Mouse (Mus musculus): ENCODE results near the gene Tmem123. TPM values are rescaled to one million over a fixed set of nuclear protein-coding genes. Genes with fewer than 3 reads are reported as not detected.

The Tmem123 gene
- polyA plus RNA-seq, 1 experiment from 2014 or later = 85.1 TPM

DNA sequence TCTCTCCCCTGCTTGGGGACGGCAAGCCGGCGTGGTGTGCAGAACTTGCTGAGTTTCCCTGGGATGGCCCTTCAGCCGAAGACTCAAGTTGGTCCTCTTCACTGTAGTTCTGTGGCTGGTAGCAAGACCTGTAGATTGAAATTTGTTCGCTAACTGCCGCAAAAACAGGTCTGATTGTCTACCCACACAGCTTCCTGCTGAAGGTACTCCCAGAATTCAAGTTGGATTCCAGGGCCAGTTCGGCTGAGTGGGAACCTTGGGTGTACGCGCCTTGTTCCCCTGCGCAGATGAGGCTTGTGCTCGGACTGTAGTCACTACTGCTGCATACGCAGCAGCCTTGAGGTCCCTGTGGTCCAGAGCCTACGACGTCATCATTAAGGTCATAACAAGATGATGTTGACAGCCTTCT is 626 bp downstream of the Tmem123 start:
- peak overlapping the region; percentile 70 for H3K27ac ChIP-seq
- WGBS = under 1% methylated on average over 14 of the region's 14 CpGs
- peaks cover 19% of the 10 kb centered on the region for H3K27me3 ChIP-seq
- H3K4me1 ChIP-seq = peaks cover 35% of the 10 kb centered on the region
- H3K9me3 ChIP-seq = no peaks in the 10 kb centered on the region
- peaks cover 5% of the 10 kb centered on the region for H3K36me3 ChIP-seq (replicated peaks)
- peak; percentile 25 for ATAC-seq (ENCODE audit: low FRiP score)
- H3K4me3 ChIP-seq (replicated peaks) = peak overlapping the region; percentile 78
- H3K9ac ChIP-seq = peak overlapping the region; percentile 80
- H3K4me2 ChIP-seq = peak overlapping the region; percentile 63

DNA sequence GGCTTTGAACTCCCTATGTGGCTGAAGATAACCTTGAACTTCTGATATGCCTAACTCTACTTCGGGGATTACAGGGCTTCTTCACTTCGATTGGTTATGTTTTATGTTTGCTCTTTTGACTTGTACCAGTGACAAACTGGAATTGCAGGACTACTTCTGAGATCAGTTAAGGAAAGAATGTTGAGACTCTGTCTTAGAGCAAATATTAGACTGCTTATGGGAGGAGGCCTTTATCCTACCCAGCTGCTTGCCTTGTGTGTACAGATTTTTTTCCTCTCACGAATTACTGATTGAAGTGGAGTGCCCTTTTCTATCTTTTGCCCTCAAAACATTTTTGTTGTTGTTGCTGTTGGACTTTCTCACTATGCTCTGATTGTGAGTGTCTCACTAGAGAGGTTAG is 1.4 kb downstream of the Tmem123 start:
- Histone ChIP-seq H3K4me1 (peaks cover 35% of the 10 kb centered on the region), H3K36me3 (replicated peaks) (peaks cover 9% of the 10 kb centered on the region), H3K9me3 (no peaks in the 10 kb centered on the region), H3K27ac (no peak overlapping the region), H3K9ac (no peak overlapping the region), H3K27me3 (peaks cover 19% of the 10 kb centered on the region), H3K4me3 (replicated peaks) (peak overlapping the region; percentile 78), H3K4me2 (peak overlapping the region; percentile 63)
- no peak for ATAC-seq (ENCODE audit: low FRiP score)
- 61% methylated on average over 3 of the region's 3 CpGs for WGBS

GRCm38 (mm10) chr9:7766582-7766981 is 2.7 kb downstream of the Tmem123 start:
- no peak for ATAC-seq (ENCODE audit: low FRiP score)
- no peak overlapping the region for H3K4me3 ChIP-seq (replicated peaks)
- H3K9ac ChIP-seq = no peak overlapping the region
- peaks cover 9% of the 10 kb centered on the region for H3K36me3 ChIP-seq (replicated peaks)
- no peak overlapping the region for H3K27ac ChIP-seq
- H3K27me3 ChIP-seq = peaks cover 17% of the 10 kb centered on the region
- H3K4me1 ChIP-seq = peaks cover 35% of the 10 kb centered on the region
- H3K4me2 ChIP-seq = no peak overlapping the region
- no peaks in the 10 kb centered on the region for H3K9me3 ChIP-seq
- WGBS = 79% methylated on average over 3 of the region's 3 CpGs

DNA sequence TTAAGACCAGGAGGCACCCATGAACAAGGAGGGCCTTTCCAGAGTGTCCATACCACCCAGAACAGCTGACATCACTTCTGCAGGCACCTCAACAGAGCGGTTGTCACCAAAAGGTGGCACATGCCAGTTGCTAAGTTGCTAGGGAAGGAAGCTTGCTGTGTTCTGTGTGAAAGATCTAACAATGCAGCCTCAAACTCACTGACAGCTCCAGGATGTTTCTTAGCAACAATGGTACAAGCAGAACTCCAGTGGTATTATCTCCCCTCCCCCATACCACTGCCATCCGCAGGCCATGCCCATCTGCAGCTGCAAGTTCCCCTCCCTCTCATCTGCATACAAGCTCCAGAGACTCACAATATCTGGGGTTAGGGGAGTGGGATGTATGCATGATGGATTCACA is 3.7 kb downstream of the Tmem123 start:
- Histone ChIP-seq H3K9ac (no peak overlapping the region), H3K27me3 (peaks cover 8% of the 10 kb centered on the region), H3K9me3 (no peaks in the 10 kb centered on the region), H3K4me1 (peaks cover 40% of the 10 kb centered on the region), H3K4me2 (no peak overlapping the region), H3K36me3 (replicated peaks) (peaks cover 9% of the 10 kb centered on the region), H3K4me3 (replicated peaks) (no peak overlapping the region), H3K27ac (peak overlapping the region; percentile 61)
- WGBS = 28% methylated on average over 2 of the region's 2 CpGs
- no peak for ATAC-seq (ENCODE audit: low FRiP score)

- ATAC-seq (ENCODE audit: low FRiP score) = no peak
- H3K4me2 ChIP-seq = no peak overlapping the region
- H3K27ac ChIP-seq = no peak overlapping the region
- no peak overlapping the region for H3K4me3 ChIP-seq (replicated peaks)
- no peak overlapping the region for H3K9ac ChIP-seq
- H3K36me3 ChIP-seq (replicated peaks) = peaks cover 22% of the 10 kb centered on the region
- H3K9me3 ChIP-seq = no peaks in the 10 kb centered on the region
- 71% methylated on average over 4 of the region's 4 CpGs for WGBS
- H3K4me1 ChIP-seq = peaks cover 45% of the 10 kb centered on the region
- no peaks in the 10 kb centered on the region for H3K27me3 ChIP-seq
Measured at GRCm38 (mm10) chr9:7769081-7769480, 5.2 kb downstream of the Tmem123 start.

GRCm38 (mm10) chr9:7769491-7769890 is 5.7 kb downstream of the Tmem123 start:
- H3K27ac ChIP-seq = no peak overlapping the region
- H3K4me3 ChIP-seq (replicated peaks) = no peak overlapping the region
- 86% methylated on average over 5 of the region's 5 CpGs for WGBS
- H3K27me3 ChIP-seq = no peaks in the 10 kb centered on the region
- H3K36me3 ChIP-seq (replicated peaks) = peaks cover 22% of the 10 kb centered on the region
- H3K9ac ChIP-seq = no peak overlapping the region
- no peak for ATAC-seq (ENCODE audit: low FRiP score)
- no peaks in the 10 kb centered on the region for H3K9me3 ChIP-seq
- H3K4me2 ChIP-seq = no peak overlapping the region
- peaks cover 45% of the 10 kb centered on the region for H3K4me1 ChIP-seq

- H3K9me3 ChIP-seq = no peaks in the 10 kb centered on the region
- ATAC-seq (ENCODE audit: low FRiP score) = no peak
- H3K4me3 ChIP-seq (replicated peaks) = no peak overlapping the region
- no peaks in the 10 kb centered on the region for H3K27me3 ChIP-seq
- peaks cover 22% of the 10 kb centered on the region for H3K36me3 ChIP-seq (replicated peaks)
- peaks cover 19% of the 10 kb centered on the region for H3K4me1 ChIP-seq
- no peak overlapping the region for H3K9ac ChIP-seq
- WGBS = 86% methylated on average over 2 of the region's 2 CpGs
- no peak overlapping the region for H3K27ac ChIP-seq
- no peak overlapping the region for H3K4me2 ChIP-seq
Measured at GRCm38 (mm10) chr9:7772361-7772760, 8.5 kb downstream of the Tmem123 start.

DNA sequence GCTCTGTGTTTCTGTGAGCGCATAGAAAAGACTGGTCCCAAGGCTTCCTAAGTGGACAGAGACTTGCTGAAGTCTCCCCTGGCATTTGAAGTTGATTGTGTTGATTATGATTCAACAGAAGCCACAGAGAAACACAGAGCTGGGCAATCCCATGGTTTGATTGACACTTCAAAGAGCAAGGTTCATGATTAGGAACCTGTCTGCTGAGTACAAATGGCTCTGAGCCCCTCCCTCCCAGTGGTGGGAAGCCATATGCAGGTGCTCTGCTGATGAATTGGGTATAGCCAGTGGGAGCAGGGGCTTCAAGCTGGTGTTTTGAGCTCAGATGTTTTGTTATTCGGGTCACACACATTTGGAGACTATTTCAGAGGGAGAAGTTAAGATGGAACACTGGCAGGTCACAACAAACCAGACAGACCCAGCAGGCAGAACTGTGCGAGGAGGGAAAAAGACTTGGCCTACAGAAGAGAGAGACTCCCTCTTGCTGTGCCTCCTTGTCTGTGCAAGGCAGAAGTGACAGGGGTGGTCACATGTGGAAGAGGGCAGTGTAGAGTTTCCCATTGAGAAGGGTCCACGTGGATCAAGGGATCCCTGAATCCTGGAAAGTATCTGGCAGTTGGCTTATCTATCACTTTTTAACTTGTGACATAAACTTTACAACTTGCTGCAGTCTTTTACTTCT is 9.1 kb downstream of the Tmem123 start:
- H3K27ac ChIP-seq = no peak overlapping the region
- no peak overlapping the region for H3K9ac ChIP-seq
- ATAC-seq (ENCODE audit: low FRiP score) = no peak; the same call in 1 of the 2 replicates
- no peaks in the 10 kb centered on the region for H3K9me3 ChIP-seq
- 73% methylated on average over 4 of the region's 4 CpGs for WGBS
- no peaks in the 10 kb centered on the region for H3K27me3 ChIP-seq
- no peak overlapping the region for H3K4me2 ChIP-seq
- H3K4me3 ChIP-seq (replicated peaks) = no peak overlapping the region
- H3K4me1 ChIP-seq = peaks cover 13% of the 10 kb centered on the region
- peaks cover 26% of the 10 kb centered on the region for H3K36me3 ChIP-seq (replicated peaks)

- H3K36me3 ChIP-seq (replicated peaks) = peaks cover 29% of the 10 kb centered on the region
- ATAC-seq (ENCODE audit: low FRiP score) = no peak
- H3K27ac ChIP-seq = no peak overlapping the region
- no peak overlapping the region for H3K4me3 ChIP-seq (replicated peaks)
- no peak overlapping the region for H3K9ac ChIP-seq
- H3K9me3 ChIP-seq = no peaks in the 10 kb centered on the region
- H3K27me3 ChIP-seq = no peaks in the 10 kb centered on the region
- peaks cover 11% of the 10 kb centered on the region for H3K4me1 ChIP-seq
- H3K4me2 ChIP-seq = no peak overlapping the region
- WGBS = 88% methylated on average over 5 of the region's 5 CpGs
Measured at GRCm38 (mm10) chr9:7773686-7774085, 9.8 kb downstream of the Tmem123 start.

GRCm38 (mm10) chr9:7774538-7774937 is 10.7 kb downstream of the Tmem123 start:
- ATAC-seq (ENCODE audit: low FRiP score) = no peak
- Histone ChIP-seq H3K9ac (no peak overlapping the region), H3K27ac (no peak overlapping the region), H3K4me3 (replicated peaks) (no peak overlapping the region), H3K4me2 (no peak overlapping the region), H3K4me1 (peaks cover 11% of the 10 kb centered on the region), H3K36me3 (replicated peaks) (peaks cover 23% of the 10 kb centered on the region), H3K9me3 (no peaks in the 10 kb centered on the region), H3K27me3 (no peaks in the 10 kb centered on the region)
- WGBS = 89% methylated on average over 10 of the region's 10 CpGs

GRCm38 (mm10) chr9:7775011-7775410 is 11.2 kb downstream of the Tmem123 start:
- H3K36me3 ChIP-seq (replicated peaks) = peaks cover 19% of the 10 kb centered on the region
- no peaks in the 10 kb centered on the region for H3K9me3 ChIP-seq
- H3K4me1 ChIP-seq = peaks cover 11% of the 10 kb centered on the region
- 92% methylated on average over 2 of the region's 2 CpGs for WGBS
- no peak overlapping the region for H3K4me3 ChIP-seq (replicated peaks)
- no peak overlapping the region for H3K9ac ChIP-seq
- H3K27ac ChIP-seq = no peak overlapping the region
- ATAC-seq (ENCODE audit: low FRiP score) = no peak
- no peaks in the 10 kb centered on the region for H3K27me3 ChIP-seq
- no peak overlapping the region for H3K4me2 ChIP-seq

DNA sequence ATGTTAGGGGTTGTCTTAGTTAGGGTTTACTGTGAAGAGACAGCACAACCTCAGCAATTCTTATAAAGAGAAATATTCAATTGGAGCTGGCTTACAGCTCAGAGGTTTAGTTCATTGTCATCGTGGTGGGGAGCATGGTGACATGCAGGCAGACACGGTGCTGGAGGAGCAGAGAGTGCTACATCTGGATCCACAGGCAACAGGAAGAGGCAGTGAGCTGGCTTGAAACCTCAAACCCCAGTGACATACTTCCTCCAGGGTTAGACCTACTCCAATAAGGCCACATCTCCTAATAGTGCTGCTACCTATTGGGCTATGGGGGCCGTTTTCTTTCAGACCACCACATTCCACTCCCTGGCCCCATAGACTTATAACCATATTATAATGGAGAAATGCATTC is 12.1 kb downstream of the Tmem123 start:
- peaks cover 19% of the 10 kb centered on the region for H3K36me3 ChIP-seq (replicated peaks)
- no peaks in the 10 kb centered on the region for H3K9me3 ChIP-seq
- WGBS = 79% methylated on average over 3 of the region's 3 CpGs
- H3K4me2 ChIP-seq = no peak overlapping the region
- H3K9ac ChIP-seq = no peak overlapping the region
- no peak overlapping the region for H3K4me3 ChIP-seq (replicated peaks)
- H3K27me3 ChIP-seq = no peaks in the 10 kb centered on the region
- ATAC-seq (ENCODE audit: low FRiP score) = no peak
- peaks cover 11% of the 10 kb centered on the region for H3K4me1 ChIP-seq
- H3K27ac ChIP-seq = no peak overlapping the region

- 100% methylated on average over 1 of the region's 1 CpGs for WGBS
- no peak for ATAC-seq (ENCODE audit: low FRiP score)
- peaks cover 23% of the 10 kb centered on the region for H3K36me3 ChIP-seq (replicated peaks)
Measured at GRCm38 (mm10) chr9:7776940-7777339, 13.1 kb downstream of the Tmem123 start.

More at GRCm38 (mm10) chr9:7776940-7777339, 13.1 kb downstream of the Tmem123 start:
- Histone ChIP-seq H3K4me1 (peaks cover 11% of the 10 kb centered on the region), H3K9ac (no peak overlapping the region), H3K27ac (no peak overlapping the region), H3K4me2 (no peak overlapping the region), H3K4me3 (replicated peaks) (no peak overlapping the region), H3K9me3 (no peaks in the 10 kb centered on the region), H3K27me3 (no peaks in the 10 kb centered on the region)

Measured in forebrain, embryonic 12.5 days (tissue).